Mouse (Mus musculus) right cerebral cortex, postnatal 14 days (tissue): ENCODE measurements around the gene Ube2h.

Source experiments
- DNase-seq: peaks from one replicate; pipeline ENCODE4 v3.0.0; 2022

Ube2h gene

GRCm38 (mm10) chr6:30180321-30180720 is 124.0 kb downstream of the Ube2h start:
- DNase-seq, result no peak

DNA sequence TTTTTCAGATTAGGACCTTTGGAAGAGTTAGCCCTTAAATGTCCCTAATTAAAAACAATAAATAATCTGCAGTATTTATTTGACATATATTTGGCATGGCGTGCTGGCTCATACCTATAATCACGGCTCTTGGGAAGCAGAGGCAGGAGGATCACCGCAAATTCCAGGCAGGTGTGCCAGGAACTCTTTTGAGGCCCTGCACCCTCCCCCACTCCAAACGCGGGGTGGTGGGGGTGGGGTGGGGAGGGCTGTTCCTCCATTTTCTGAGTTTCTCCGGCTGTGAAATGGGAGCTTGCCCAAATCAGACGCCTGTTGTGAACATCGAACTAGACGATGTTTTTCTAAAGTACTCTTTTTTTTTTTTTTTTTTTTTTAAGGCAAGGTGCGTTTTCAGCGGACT is 125.3 kb downstream of the Ube2h start:
- DNase-seq, result no peak

DNA sequence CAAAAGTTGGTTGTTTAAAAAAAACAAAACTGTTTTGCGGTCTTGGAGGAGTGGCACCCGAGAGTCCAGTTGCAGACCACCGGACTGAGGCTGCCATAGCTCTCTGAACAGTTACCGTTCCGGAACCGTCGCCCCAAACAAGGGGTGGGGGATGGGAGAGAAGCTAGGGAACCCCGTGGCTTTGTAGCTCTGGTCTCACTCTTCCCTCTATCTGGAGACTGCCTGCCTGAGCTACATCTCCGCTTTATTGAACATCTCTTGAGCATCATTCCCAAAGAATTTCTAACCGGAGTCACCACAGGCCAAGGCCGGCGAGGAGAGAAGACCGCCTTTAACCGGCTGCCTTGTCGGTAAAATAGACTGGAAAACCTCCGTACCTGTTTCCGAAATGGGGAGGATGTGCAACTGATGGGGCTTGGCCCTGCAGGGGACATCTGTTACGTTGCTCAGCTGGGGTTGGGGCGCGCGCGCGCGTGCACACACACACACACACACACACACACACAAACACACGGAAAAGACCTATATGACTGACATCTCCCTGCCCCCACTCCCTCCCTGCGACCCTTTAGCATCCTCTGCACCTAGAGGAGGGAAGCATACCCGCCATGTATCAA is 126.2 kb downstream of the Ube2h start:
- DNase-seq, result no peak

- DNase-seq, result no peak
Measured at GRCm38 (mm10) chr6:30177305-30177704, 127.0 kb downstream of the Ube2h start.

DNA sequence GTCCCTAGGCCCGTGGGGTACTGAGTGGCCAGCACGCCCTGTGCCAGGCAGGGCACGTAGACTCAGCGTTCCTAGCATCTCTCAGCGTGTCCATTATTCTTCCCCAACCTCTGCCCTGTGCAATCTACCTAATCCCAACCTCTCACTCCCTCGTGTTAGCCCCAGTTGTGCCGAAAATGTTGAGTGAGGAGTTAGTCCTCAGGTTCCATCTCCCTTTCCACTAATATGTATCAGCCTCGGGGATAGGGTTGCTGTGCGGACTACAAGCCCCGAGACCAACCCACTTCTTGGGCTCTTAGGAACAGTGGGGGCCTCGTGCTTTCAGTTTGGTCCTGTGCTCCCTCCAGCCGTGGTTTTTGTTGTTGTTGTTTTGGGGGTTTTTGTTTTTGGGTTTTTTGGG is 127.8 kb downstream of the Ube2h start:
- DNase-seq, result no peak

DNA sequence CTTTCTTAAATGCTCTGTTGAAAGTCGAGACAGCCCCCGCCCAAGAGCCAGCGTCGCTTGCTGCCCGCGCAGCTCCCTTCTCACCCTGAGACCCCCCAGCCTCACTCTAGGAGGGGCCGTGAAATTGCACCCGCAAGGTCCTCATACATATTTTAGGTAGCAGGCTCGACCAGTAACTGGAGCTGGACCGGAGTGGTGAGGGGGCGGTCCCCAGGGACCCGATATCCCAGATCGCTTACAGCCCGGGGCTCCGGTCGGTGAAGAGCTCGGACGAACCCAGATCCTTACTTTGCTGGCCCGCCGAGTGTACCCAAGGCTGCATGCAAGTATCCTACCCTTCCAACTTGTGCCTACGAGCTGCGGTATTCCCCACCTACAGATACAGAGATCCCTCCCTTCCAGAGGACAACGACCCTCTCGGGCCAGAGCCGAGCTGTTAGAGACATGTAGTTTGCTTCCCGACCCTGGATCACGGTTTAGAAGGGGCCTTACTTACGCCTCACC is 128.4 kb downstream of the Ube2h start:
- DNase-seq, result no peak

GRCm38 (mm10) chr6:30175225-30175917 is 129.0 kb downstream of the Ube2h start:
- no peak for DNase-seq

GRCm38 (mm10) chr6:30174461-30175224 is 129.7 kb downstream of the Ube2h start:
- no peak for DNase-seq

DNA sequence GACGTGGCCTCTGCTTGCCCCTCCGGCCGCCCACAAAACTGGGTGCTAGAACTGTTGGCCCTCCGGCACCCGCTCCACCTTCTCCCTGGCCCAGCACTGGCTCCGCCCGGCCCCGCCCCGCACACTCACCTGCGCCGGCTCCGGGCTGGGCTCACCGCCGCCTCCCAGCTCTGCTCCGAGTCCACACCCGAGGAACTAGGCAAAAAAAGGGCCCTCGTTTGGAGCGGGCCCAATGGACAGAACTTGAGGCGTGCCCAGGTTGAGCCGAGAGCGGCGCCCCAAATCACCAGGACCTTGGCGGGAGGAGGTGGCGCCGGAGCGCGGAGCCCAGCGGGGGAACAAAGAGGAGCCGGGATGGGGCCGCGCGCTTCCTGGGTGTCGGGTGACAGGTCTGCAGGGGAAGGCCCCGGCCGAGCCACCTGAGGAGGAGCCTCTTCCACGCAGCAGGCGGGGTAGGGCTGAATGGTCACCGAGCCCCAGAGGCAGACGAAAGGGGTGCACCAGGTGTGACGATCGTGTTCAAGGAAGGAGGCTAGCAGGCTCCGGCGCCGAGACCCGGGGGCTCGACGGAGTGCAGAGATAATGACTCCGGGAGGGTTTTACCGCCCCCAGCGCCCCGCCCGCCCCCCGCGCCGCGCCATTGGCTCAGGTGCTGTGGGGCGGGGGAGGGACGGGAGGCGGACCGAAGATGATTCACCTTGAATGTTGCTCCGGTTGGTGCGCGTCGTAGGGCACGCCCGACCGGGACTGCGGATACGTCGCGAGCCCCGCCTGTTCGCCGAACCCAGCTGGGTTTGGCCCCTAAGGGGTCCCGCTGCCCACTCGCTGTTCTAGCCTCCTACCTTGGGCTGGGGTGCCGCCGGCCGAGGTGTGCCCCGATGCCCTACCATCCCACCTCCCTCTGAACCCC is 130.5 kb downstream of the Ube2h start:
- no peak for DNase-seq

- no peak for DNase-seq
Measured at GRCm38 (mm10) chr6:30172820-30173550, 131.4 kb downstream of the Ube2h start.

GRCm38 (mm10) chr6:30172441-30172819 is 131.9 kb downstream of the Ube2h start:
- DNase-seq, result no peak

DNA sequence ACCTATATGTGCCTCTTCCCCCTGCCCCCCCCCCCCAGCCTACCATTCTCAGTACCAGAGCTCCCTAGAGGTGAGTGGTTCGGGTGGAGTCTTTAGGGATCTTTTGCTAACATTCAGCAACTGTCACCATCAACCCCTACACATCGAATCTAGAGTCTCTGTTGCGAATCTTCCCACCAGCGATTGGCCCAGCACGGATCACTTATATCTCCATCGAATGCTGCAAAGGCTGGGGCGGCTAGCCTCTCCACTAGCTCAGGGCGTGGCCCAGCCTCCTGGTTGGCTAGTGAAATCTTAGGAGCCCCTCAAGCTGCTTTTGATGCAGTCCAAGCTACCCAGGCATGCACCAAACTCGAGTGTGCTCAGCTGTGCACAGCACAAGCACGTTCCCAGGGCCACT is 132.4 kb downstream of the Ube2h start:
- no peak for DNase-seq

- DNase-seq, result no peak
Measured at GRCm38 (mm10) chr6:30171226-30171625, 133.1 kb downstream of the Ube2h start.

DNA sequence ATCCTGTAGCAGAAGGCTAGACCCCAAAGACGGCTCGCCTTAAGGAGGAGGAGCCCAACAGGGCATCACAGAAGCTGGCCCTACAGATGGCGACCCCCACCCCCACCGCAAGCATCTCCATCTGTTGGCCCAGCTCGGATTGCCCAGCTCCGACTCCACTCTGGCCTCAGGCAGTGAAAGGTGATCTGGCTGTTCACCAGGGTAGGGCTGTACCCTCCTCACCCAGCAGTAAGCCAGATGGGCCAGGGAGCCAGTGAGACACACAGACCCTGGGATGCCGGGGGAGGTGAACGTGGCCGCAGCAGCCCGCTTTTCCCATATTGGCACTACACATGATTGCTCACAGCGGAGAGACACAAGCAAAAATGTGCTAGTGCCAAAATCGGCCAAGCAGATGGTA is 135.2 kb downstream of the Ube2h start:
- no peak for DNase-seq

- no peak for DNase-seq
Measured at GRCm38 (mm10) chr6:30168275-30168674, 136.1 kb downstream of the Ube2h start.

DNA sequence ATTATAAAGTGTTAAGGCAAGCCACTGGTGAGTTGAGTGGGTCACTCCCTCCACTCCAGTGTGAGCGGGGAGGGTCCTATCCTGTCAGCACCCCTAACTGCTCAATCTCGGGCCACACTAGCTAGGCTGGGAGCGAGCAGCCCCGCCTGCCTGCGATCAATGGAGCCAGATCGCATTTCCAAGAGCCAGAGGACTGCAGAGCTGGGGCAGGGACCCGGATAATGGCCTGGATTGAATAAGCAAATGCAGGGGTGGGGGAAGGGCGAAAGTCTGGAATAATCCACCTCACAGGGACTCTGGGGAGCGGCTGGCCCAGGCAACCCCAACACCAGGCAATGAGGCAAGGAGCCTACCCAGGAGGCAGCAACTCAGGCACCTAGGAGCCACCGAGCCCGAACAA is 137.1 kb downstream of the Ube2h start:
- no peak for DNase-seq

DNA sequence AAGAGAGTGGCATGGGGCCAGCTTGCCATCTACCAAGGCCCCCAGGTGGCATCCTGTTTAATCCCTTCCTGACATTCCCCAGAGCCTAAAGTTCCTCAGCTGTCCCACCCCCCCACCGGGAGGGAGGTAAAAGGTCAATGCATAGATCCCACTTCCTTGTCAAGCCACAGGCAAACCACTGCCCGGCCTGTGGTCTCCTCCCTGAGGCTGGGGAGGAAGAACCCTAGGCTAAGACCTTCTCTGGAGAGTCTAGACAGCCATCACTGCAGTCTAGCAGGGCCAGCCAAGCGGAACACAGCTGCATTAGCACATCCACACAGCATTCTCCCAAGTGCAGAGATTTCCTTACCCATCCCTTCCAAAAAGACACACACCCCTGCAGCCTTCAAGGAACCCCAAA is 138.0 kb downstream of the Ube2h start:
- DNase-seq, result no peak

DNA sequence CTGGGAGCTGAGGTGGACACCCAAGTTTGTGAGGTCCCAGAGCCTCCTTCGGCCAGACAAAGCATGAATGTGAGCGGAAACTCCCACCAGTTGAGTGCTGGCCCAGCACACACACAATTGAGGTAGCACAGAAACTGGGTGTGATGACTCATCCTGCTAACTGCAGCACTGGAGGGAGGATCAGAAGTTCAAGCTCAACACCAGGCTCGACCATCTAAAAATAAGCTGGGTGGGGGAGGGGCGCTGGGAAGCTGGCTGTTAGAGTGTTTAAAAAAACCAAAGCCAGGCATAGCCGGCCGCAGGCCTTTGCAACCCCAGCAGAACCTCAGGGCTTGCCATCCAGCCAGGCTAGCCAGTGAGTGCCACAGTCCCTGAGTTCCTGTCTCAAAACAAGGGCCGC is 142.2 kb downstream of the Ube2h start:
- DNase-seq, result no peak

DNA sequence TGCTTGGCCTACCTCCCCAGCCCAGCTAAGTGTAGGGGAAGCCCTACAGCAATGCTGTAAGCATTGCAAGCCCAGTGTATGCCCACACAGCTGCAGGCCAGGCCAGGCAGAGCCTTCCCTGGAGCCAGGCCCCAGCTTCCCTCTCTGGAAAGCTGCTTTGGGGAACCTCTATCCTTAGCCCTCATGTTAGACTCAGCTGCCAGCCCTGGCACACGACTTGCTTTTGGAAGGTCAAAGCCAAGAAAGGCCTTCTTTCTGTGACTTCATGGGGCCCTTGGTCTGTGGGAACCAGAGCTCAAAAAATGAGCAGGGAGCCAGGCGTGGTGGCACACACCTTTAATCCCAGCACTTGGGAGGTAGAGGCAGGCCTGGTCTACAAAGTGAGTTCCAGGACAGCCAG is 142.7 kb downstream of the Ube2h start:
- DNase-seq, result no peak
